Mouse (Mus musculus) gastrocnemius, adult 18-20 months (tissue): ENCODE data around the gene Map7d1. TPM values are rescaled to one million over a fixed set of nuclear protein-coding genes. Genes with fewer than 3 reads are reported as not detected.
"Not testable (repeated sequence)": the region's sequence is repeated elsewhere in the genome, so short reads cannot be mapped to it uniquely, and the experiment has no call there.

Source experiments
- DNase-seq: peaks from one replicate; pipeline ENCODE4 v3.0.0; 2021; ENCODE audit warnings: low spot score
- total RNA-seq, 2 experiments: library from RNA; stranded (reverse); gene quantifications; 2 replicates each; pipeline ENCODE4 v1.2.3; 2021

The Map7d1 gene
- total RNA-seq, 2 experiments from 2014 or later, result 185 to 200 TPM

GRCm38 (mm10) chr4:126242510-126242909 is 13.6 kb downstream of the Map7d1 start:
- no peak for DNase-seq

- DNase-seq, result no peak
Measured at GRCm38 (mm10) chr4:126241956-126242355, 14.2 kb downstream of the Map7d1 start.

GRCm38 (mm10) chr4:126239862-126240475 is 16.2 kb downstream of the Map7d1 start:
- DNase-seq, result no peak

GRCm38 (mm10) chr4:126237721-126238242 is 18.4 kb downstream of the Map7d1 start:
- DNase-seq, result peak; percentile 73

- no peak for DNase-seq
Measured at GRCm38 (mm10) chr4:126236467-126237280, 19.5 kb downstream of the Map7d1 start.

GRCm38 (mm10) chr4:126235191-126235590 is 21.0 kb downstream of the Map7d1 start:
- DNase-seq, result no peak

- no peak for DNase-seq
Measured at GRCm38 (mm10) chr4:126234496-126235175, 21.5 kb downstream of the Map7d1 start.

GRCm38 (mm10) chr4:126233676-126234308 is 22.4 kb downstream of the Map7d1 start:
- DNase-seq, result no peak

GRCm38 (mm10) chr4:126229900-126230299 is 26.2 kb downstream of the Map7d1 start:
- DNase-seq, result no peak

- DNase-seq, result no peak
Measured at GRCm38 (mm10) chr4:126228144-126228543, 28.0 kb downstream of the Map7d1 start.

- DNase-seq, result peak; percentile 95
Measured at GRCm38 (mm10) chr4:126227077-126227761, 28.9 kb downstream of the Map7d1 start.

GRCm38 (mm10) chr4:126226640-126227039 is 29.5 kb downstream of the Map7d1 start:
- DNase-seq, result no peak

- no peak for DNase-seq
Measured at GRCm38 (mm10) chr4:126222631-126223030, 33.5 kb downstream of the Map7d1 start.

GRCm38 (mm10) chr4:126220045-126220444 is 36.1 kb downstream of the Map7d1 start:
- no peak for DNase-seq

GRCm38 (mm10) chr4:126219540-126219939 is 36.6 kb downstream of the Map7d1 start:
- DNase-seq, result not testable (repeated sequence)

- DNase-seq, result peak; percentile 69
Measured at GRCm38 (mm10) chr4:126217771-126218170, 38.4 kb downstream of the Map7d1 start.

- DNase-seq, result no peak
Measured at GRCm38 (mm10) chr4:126207081-126207480, 49.1 kb downstream of the Map7d1 start.

GRCm38 (mm10) chr4:126205386-126205785 is 50.8 kb downstream of the Map7d1 start:
- DNase-seq, result no peak

GRCm38 (mm10) chr4:126204661-126205230 is 51.4 kb downstream of the Map7d1 start:
- DNase-seq, result no peak

- no peak for DNase-seq
Measured at GRCm38 (mm10) chr4:126204016-126204415, 52.1 kb downstream of the Map7d1 start.
